Mouse (Mus musculus) midbrain, embryonic 15.5 days (tissue): ENCODE measurements around the gene Fhod1. TPM values are rescaled to one million over a fixed set of nuclear protein-coding genes. Genes with fewer than 3 reads are reported as not detected.

ENCODE experiments used
- ATAC-seq: fragments of 200-750 bp; cut with Nextera tagmentation; replicated peaks from 2 replicates; pipeline ENCODE4 v1.8.0; 2017; ENCODE audit warnings: moderate TSS enrichment
- H3K27ac ChIP-seq: fragments of 300-500 bp; sonication (generic); 2 replicates; pipeline ENCODE4 v1.5.1; 2015; ENCODE audit warnings: mild to moderate bottlenecking, inconsistent platforms
- H3K27me3 ChIP-seq: fragments of 300-500 bp; sonication (generic); replicated peaks from 2 replicates; pipeline ENCODE4 v1.6.1; 2015; ENCODE audit warnings: inconsistent platforms
- H3K36me3 ChIP-seq: fragments of 300-500 bp; sonication (generic); replicated peaks from 2 replicates; pipeline ENCODE4 v1.6.1; 2015; ENCODE audit warnings: inconsistent platforms
- H3K4me1 ChIP-seq: fragments of 300-500 bp; sonication (generic); 2 replicates; pipeline ENCODE4 v1.6.1; 2015; ENCODE audit warnings: inconsistent platforms
- H3K4me2 ChIP-seq: fragments of 300-500 bp; sonication (generic); 2 replicates; pipeline ENCODE4 v1.6.1; 2015; ENCODE audit warnings: inconsistent platforms, mild to moderate bottlenecking, moderate library complexity
- H3K4me3 ChIP-seq: fragments of 300-500 bp; sonication (generic); 2 replicates; pipeline ENCODE4 v1.5.1; 2015; ENCODE audit warnings: mild to moderate bottlenecking, inconsistent platforms
- H3K9ac ChIP-seq: fragments of 300-500 bp; sonication (generic); 2 replicates; pipeline ENCODE4 v1.6.1; 2015; ENCODE audit warnings: mild to moderate bottlenecking, inconsistent platforms
- H3K9me3 ChIP-seq: fragments of 300-500 bp; sonication (generic); 2 replicates; pipeline ENCODE4 v1.6.1; 2016; ENCODE audit warnings: inconsistent platforms
- WGBS: fragments of 180-500 bp; shearing (Covaris S2); methylation state at CpG from one replicate; pipeline ENCODE4 v1.1.7; 2015; ENCODE audit warnings: mixed read lengths; 5-methylcytosine and 5-hydroxymethylcytosine counted together
- polyA plus RNA-seq: library from polyadenylated mRNA; unstranded; fragments of >200 nt; fragmentation: Nextera tagmentation; extraction: Ambion mirVana; gene quantifications from 2 replicates; pipeline ENCODE4 v1.2.1, GENCODE M21; 2015

Fhod1 gene
- polyA plus RNA-seq, 1 experiment from 2014 or later, result 0.88 TPM

- Histone ChIP-seq H3K27me3 (no peaks in the 10 kb centered on the region), H3K9ac (no peak overlapping the region), H3K4me1 (no peaks in the 10 kb centered on the region), H3K4me3 (no peak overlapping the region), H3K36me3 (no peaks in the 10 kb centered on the region), H3K9me3 (no peaks in the 10 kb centered on the region), H3K4me2 (no peak overlapping the region), H3K27ac (no peak overlapping the region)
- WGBS, result 78% methylated on average over 12 of the region's 12 CpGs
- no peak for ATAC-seq
These were observed 14.3 kb upstream of the Fhod1 start for GRCm38 (mm10) chr8:105361751-105362702.

GRCm38 (mm10) chr8:105359646-105360045 lies 11.9 kb upstream of the Fhod1 start:
- no peak overlapping the region for H3K4me3 ChIP-seq
- H3K27ac ChIP-seq, result no peak overlapping the region
- H3K27me3 ChIP-seq, result no peaks in the 10 kb centered on the region
- 0 out of 2 replicates have a peak, but pooled peaks cover 3% of the 10 kb centered on the region for H3K36me3 ChIP-seq
- 0 out of 2 replicates have a peak, but pooled peaks have one; percentile 35 for ATAC-seq
- H3K4me2 ChIP-seq, result no peak overlapping the region
- H3K4me1 ChIP-seq, result no peaks in the 10 kb centered on the region
- WGBS, result 36% methylated on average over 4 of the region's 4 CpGs
- H3K9ac ChIP-seq, result no peak overlapping the region
- H3K9me3 ChIP-seq, result no peaks in the 10 kb centered on the region

- H3K27ac ChIP-seq, result no peak overlapping the region
- H3K9ac ChIP-seq, result no peak overlapping the region
- no peak overlapping the region for H3K4me2 ChIP-seq
- 68% methylated on average over 15 of the region's 15 CpGs for WGBS
- H3K4me3 ChIP-seq, result no peak overlapping the region
- no peaks in the 10 kb centered on the region for H3K27me3 ChIP-seq
- no peaks in the 10 kb centered on the region for H3K9me3 ChIP-seq
- no peaks in the 10 kb centered on the region for H3K4me1 ChIP-seq
- ATAC-seq, result peak; percentile 31; the same call in 1 of the 2 replicates
- H3K36me3 ChIP-seq, result 0 out of 2 replicates have a peak, but pooled peaks cover 3% of the 10 kb centered on the region
These were observed 11.5 kb upstream of the Fhod1 start for GRCm38 (mm10) chr8:105359208-105359607.

GRCm38 (mm10) chr8:105356681-105357080 lies 8.9 kb upstream of the Fhod1 start:
- Histone ChIP-seq H3K4me1 (no peaks in the 10 kb centered on the region), H3K4me3 (no peak overlapping the region), H3K9me3 (no peaks in the 10 kb centered on the region), H3K36me3 (0 out of 2 replicates have a peak, but pooled peaks cover 3% of the 10 kb centered on the region), H3K27me3 (no peaks in the 10 kb centered on the region), H3K4me2 (no peak overlapping the region), H3K27ac (no peak overlapping the region), H3K9ac (no peak overlapping the region)
- 87% methylated on average over 14 of the region's 14 CpGs for WGBS
- ATAC-seq, result no peak

GRCm38 (mm10) chr8:105355179-105356024 lies 7.6 kb upstream of the Fhod1 start:
- 53% methylated on average over 26 of the region's 26 CpGs for WGBS
- no peak for ATAC-seq
- H3K4me2 ChIP-seq, result no peak overlapping the region
- H3K27ac ChIP-seq, result no peak overlapping the region
- H3K9ac ChIP-seq, result no peak overlapping the region
- H3K36me3 ChIP-seq, result 0 out of 2 replicates have a peak, but pooled peaks cover 3% of the 10 kb centered on the region
- H3K4me3 ChIP-seq, result no peak overlapping the region
- peaks cover 9% of the 10 kb centered on the region for H3K4me1 ChIP-seq
- no peaks in the 10 kb centered on the region for H3K27me3 ChIP-seq
- no peaks in the 10 kb centered on the region for H3K9me3 ChIP-seq

- Histone ChIP-seq H3K9ac (no peak overlapping the region), H3K4me1 (peaks cover 18% of the 10 kb centered on the region), H3K4me2 (no peak overlapping the region), H3K4me3 (no peak overlapping the region), H3K27me3 (no peaks in the 10 kb centered on the region), H3K9me3 (no peaks in the 10 kb centered on the region), H3K27ac (no peak overlapping the region), H3K36me3 (0 out of 2 replicates have a peak, but pooled peaks cover 3% of the 10 kb centered on the region)
- WGBS, result 90% methylated on average over 4 of the region's 4 CpGs
- no peak for ATAC-seq
These were observed 6.8 kb upstream of the Fhod1 start for GRCm38 (mm10) chr8:105354549-105354948.

GRCm38 (mm10) chr8:105353583-105354135 lies 5.9 kb upstream of the Fhod1 start:
- Histone ChIP-seq H3K9me3 (no peaks in the 10 kb centered on the region), H3K9ac (no peak overlapping the region)
- 71% methylated on average over 8 of the region's 8 CpGs for WGBS

GRCm38 (mm10) chr8:105350186-105350585 lies 2.4 kb upstream of the Fhod1 start:
- 34% methylated on average over 7 of the region's 7 CpGs for WGBS
- peak overlapping the region; percentile 80; the same call in 1 of the 2 replicates for H3K27ac ChIP-seq
- H3K9me3 ChIP-seq, result no peaks in the 10 kb centered on the region
- peaks cover 14% of the 10 kb centered on the region for H3K27me3 ChIP-seq
- H3K36me3 ChIP-seq, result no peaks in the 10 kb centered on the region
- H3K4me1 ChIP-seq, result peaks cover 40% of the 10 kb centered on the region
- no peak for ATAC-seq
- peak overlapping the region; percentile 69 for H3K9ac ChIP-seq
- peak overlapping the region; percentile 98 for H3K4me2 ChIP-seq
- H3K4me3 ChIP-seq, result peak overlapping the region; percentile 69

More at GRCm38 (mm10) chr8:105353583-105354135, 5.9 kb upstream of the Fhod1 start:
- 0 out of 2 replicates have a peak, but pooled peaks cover 3% of the 10 kb centered on the region for H3K36me3 ChIP-seq
- no peaks in the 10 kb centered on the region for H3K27me3 ChIP-seq
- H3K4me3 ChIP-seq, result no peak overlapping the region
- H3K4me1 ChIP-seq, result peaks cover 20% of the 10 kb centered on the region
- no peak for ATAC-seq
- no peak overlapping the region for H3K27ac ChIP-seq
- H3K4me2 ChIP-seq, result no peak overlapping the region

- H3K4me3 ChIP-seq, result peak overlapping the region; percentile 69
- WGBS, result under 1% methylated on average over 43 of the region's 48 CpGs
- peak; percentile 32 for ATAC-seq
- no peaks in the 10 kb centered on the region for H3K9me3 ChIP-seq
- H3K27me3 ChIP-seq, result peaks cover 14% of the 10 kb centered on the region
- peak overlapping the region; percentile 98 for H3K4me2 ChIP-seq
- no peaks in the 10 kb centered on the region for H3K36me3 ChIP-seq
- H3K27ac ChIP-seq, result peak overlapping the region; percentile 80
- peaks cover 40% of the 10 kb centered on the region for H3K4me1 ChIP-seq
- peak overlapping the region; percentile 69 for H3K9ac ChIP-seq
These were observed 1.5 kb upstream of the Fhod1 start for GRCm38 (mm10) chr8:105349096-105349771.

- H3K27me3 ChIP-seq, result peaks cover 14% of the 10 kb centered on the region
- no peaks in the 10 kb centered on the region for H3K36me3 ChIP-seq
- peak; percentile 28 for ATAC-seq
- H3K27ac ChIP-seq, result peak within 1 kb of the TSS; percentile 80
- no peaks in the 10 kb centered on the region for H3K9me3 ChIP-seq
- peak within 1 kb of the TSS; percentile 69 for H3K4me3 ChIP-seq
- H3K9ac ChIP-seq, result peak within 1 kb of the TSS; percentile 69
- H3K4me1 ChIP-seq, result peaks cover 40% of the 10 kb centered on the region
- H3K4me2 ChIP-seq, result peak within 1 kb of the TSS; percentile 98
- WGBS, result under 1% methylated on average over 34 of the region's 34 CpGs
These were observed 820 bp upstream of the Fhod1 start, which contains the start of gene Slc9a5 for GRCm38 (mm10) chr8:105348450-105349095. Gene Slc9a5 (plus strand): TSS chr8:105348843.
